Mouse (Mus musculus): ENCODE measurements around the gene Sptbn1.

GRCm38 (mm10) chr11:30095212-30095773 is 172.7 kb downstream of the Sptbn1 start:
- TF ChIP-seq CTCF (IDR thresholded peaks at IDR 0.05; ENCODE audit: insufficient read depth, low read length) (no peak), POLR2A (IDR thresholded peaks at IDR 0.05; ENCODE audit: borderline replicate concordance, extremely low read depth, low read depth, low read length) (no peak)

Measured in lung, adult 2 months (tissue).